Comparison of ENCODE assay signal across 12 mouse cellular contexts in the genomic region with DNA sequence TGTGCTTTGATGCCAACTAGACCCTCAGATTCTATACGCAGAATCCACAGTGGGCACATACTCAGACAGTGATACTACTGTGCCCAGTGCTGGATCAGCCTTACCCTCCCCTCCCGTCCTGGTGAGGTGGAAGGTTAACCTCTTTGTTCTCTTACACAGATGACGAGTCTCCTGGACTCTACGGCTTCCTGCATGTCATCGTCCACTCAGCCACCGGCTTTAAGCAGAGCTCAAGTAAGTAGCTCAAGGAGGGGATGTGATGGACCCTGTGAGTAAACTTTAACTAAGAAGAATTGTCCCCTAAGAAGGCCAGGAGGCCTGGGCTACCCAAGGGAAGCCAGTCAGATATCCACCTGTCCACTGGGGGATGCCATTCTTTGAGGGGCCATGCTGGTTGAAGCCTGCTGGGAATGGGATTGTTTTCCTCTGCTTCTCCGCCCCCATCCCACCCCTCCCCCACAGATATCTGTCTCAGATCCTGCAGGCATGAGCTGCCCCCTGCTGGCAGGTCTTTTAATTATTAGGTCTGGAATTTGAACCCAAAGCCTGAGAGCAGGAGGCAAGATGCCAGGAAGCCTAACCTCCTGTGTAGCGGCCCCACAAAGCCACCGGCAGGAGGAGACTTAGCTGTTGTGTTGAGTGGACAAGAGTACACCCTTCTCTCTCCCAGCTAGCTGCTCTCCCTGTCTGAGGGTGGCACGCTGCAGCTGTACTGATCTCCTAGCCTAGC. TPM values are rescaled to one million over a fixed set of nuclear protein-coding genes. Genes with fewer than 3 reads are reported as not detected.
DNase-seq lines count a peak whose midpoint lies in the region; ATAC-seq and TF ChIP-seq lines count a peak whose summit lies in the region.
"Had no signal": no experiment of that assay in that cellular context is flagged by ENCODE, and none has a peak within 500 bp of the region (broad histone marks: within the 10 kb centered on the region; RNA-seq: fewer than 3 reads in every experiment).

No protein-coding gene starts in this region.

- no peak overlapping the region for H3K27ac ChIP-seq in forebrain, embryonic 13.5 days
- no peak overlapping the region for H3K27ac ChIP-seq in forebrain, embryonic 14.5 days (ENCODE audit: low read depth, low read length)
- H3K27ac ChIP-seq in liver, postnatal 0 days (ENCODE audit: low read depth), result no peak overlapping the region
- H3K27ac ChIP-seq in brown adipose tissue, adult 24 weeks (replicated peaks; ENCODE audit: low read depth, low read length), result peak overlapping the region; percentile 93
- H3K27ac ChIP-seq: liver, embryonic 15.5 days had no signal

- H3K4me3 ChIP-seq in forebrain, embryonic 13.5 days, result no peak overlapping the region
- no peak overlapping the region for H3K4me3 ChIP-seq in forebrain, embryonic 14.5 days (ENCODE audit: low read depth, low read length)
- no peak overlapping the region for H3K4me3 ChIP-seq in liver, postnatal 0 days (ENCODE audit: low read depth, low read length)
- H3K4me3 ChIP-seq in brown adipose tissue, adult 24 weeks (ENCODE audit: insufficient read depth, low read depth, low read length), result no peak overlapping the region
- H3K4me3 ChIP-seq: liver, embryonic 15.5 days; myocyte had no signal

- TF ChIP-seq CTCF in liver, postnatal 0 days (IDR thresholded peaks at IDR 0.05; ENCODE audit: low read depth), result peak; percentile 23; the same call in 1 of the 2 replicates

- no peaks in the 10 kb centered on the region for H3K9me3 ChIP-seq in forebrain, embryonic 13.5 days (replicated peaks)
- no peaks in the 10 kb centered on the region for H3K9me3 ChIP-seq in forebrain, embryonic 14.5 days (replicated peaks; ENCODE audit: control insufficient read depth, low read length)
- H3K9me3 ChIP-seq in liver, postnatal 0 days (ENCODE audit: low read length), result no peaks in the 10 kb centered on the region
- H3K9me3 ChIP-seq: liver, embryonic 15.5 days had no signal

- 76% methylated on average over 10 of the region's 10 CpGs for WGBS in forebrain, embryonic 13.5 days
- WGBS in forebrain, embryonic 14.5 days, result 82% methylated on average over 10 of the region's 10 CpGs
- 77% methylated on average over 10 of the region's 10 CpGs for WGBS in liver, postnatal 0 days (ENCODE audit: insufficient replicate concordance)

- TF ChIP-seq EP300 in liver, postnatal 0 days (IDR thresholded peaks at IDR 0.05; ENCODE audit: low read depth), result no peak

- DNase-seq in forebrain, embryonic 14.5 days (ENCODE audit: low spot score), result no peak
- no peak for DNase-seq in liver, postnatal 0 days
- no peak for DNase-seq in liver
- peak; percentile 15 for DNase-seq in naive thymus-derived CD4-positive, alpha-beta T cell, adult 2 months (ENCODE audit: low read depth)
- no peak for DNase-seq in adrenal gland, adult 18-20 months (ENCODE audit: low spot score in 2 of 2)
- no peak for DNase-seq in spleen, postnatal 4 days (ENCODE audit: low spot score in 2 of 2)
- DNase-seq: cerebellum, adult 8-10 months; retina, postnatal 1 day had no signal

- H3K4me2 ChIP-seq in forebrain, embryonic 13.5 days, result no peak overlapping the region
- H3K4me2 ChIP-seq in forebrain, embryonic 14.5 days (ENCODE audit: low read length), result no peak overlapping the region
- H3K4me2 ChIP-seq in liver, postnatal 0 days (ENCODE audit: low read depth, low read length), result no peak overlapping the region
- H3K4me2 ChIP-seq: liver, embryonic 15.5 days had no signal

- H3K27me3 ChIP-seq in forebrain, embryonic 13.5 days, result no peaks in the 10 kb centered on the region
- H3K27me3 ChIP-seq in forebrain, embryonic 14.5 days (replicated peaks; ENCODE audit: control insufficient read depth, insufficient read depth, low read length), result no peaks in the 10 kb centered on the region
- H3K27me3 ChIP-seq in liver, postnatal 0 days (ENCODE audit: insufficient read depth, low read length), result no peaks in the 10 kb centered on the region
- H3K27me3 ChIP-seq: liver, embryonic 15.5 days had no signal

- H3K4me1 ChIP-seq in forebrain, embryonic 13.5 days, result no peaks in the 10 kb centered on the region
- H3K4me1 ChIP-seq in forebrain, embryonic 14.5 days (ENCODE audit: control insufficient read depth, insufficient read depth, low read length), result no peaks in the 10 kb centered on the region
- no peaks in the 10 kb centered on the region for H3K4me1 ChIP-seq in liver, postnatal 0 days (ENCODE audit: insufficient read depth)
- no peaks in the 10 kb centered on the region; the same call in 1 of the 2 replicates for H3K4me1 ChIP-seq in brown adipose tissue, adult 24 weeks (ENCODE audit: control insufficient read depth, insufficient read depth, insufficient read length, low read length)
- H3K4me1 ChIP-seq: liver, embryonic 15.5 days had no signal

- H3K36me3 ChIP-seq in forebrain, embryonic 13.5 days (ENCODE audit: poor library complexity, severe bottlenecking), result peaks cover 96% of the 10 kb centered on the region
- peaks cover 87% of the 10 kb centered on the region for H3K36me3 ChIP-seq in forebrain, embryonic 14.5 days (ENCODE audit: control insufficient read depth, insufficient read depth, low read length)
- peaks cover 50% of the 10 kb centered on the region for H3K36me3 ChIP-seq in liver, postnatal 0 days (replicated peaks; ENCODE audit: insufficient read depth, low read length)

- no peak overlapping the region for H3K9ac ChIP-seq in forebrain, embryonic 13.5 days
- H3K9ac ChIP-seq in forebrain, embryonic 14.5 days (ENCODE audit: low read length), result no peak overlapping the region
- no peak overlapping the region for H3K9ac ChIP-seq in liver, postnatal 0 days (replicated peaks)
- H3K9ac ChIP-seq: liver, embryonic 15.5 days had no signal

- ATAC-seq in forebrain, embryonic 13.5 days, result peak; percentile 45; the same call in 1 of the 2 replicates
- no peak for ATAC-seq in forebrain, embryonic 14.5 days
- ATAC-seq in liver, postnatal 0 days, result no peak

RNA-seq across cellular contexts. Expression of gene Specc1l, which starts 51.5 kb away (rescaled TPM):
- polyA plus RNA-seq in forebrain, embryonic 13.5 days (2015; fragmentation: Nextera tagmentation; extraction: Ambion mirVana), result 35.4 and 39.6 TPM in 2 replicates
- 24.3 and 29.6 TPM in 2 replicates for polyA plus RNA-seq in forebrain, embryonic 14.5 days (2014; fragmentation: Nextera tagmentation; extraction: Ambion mirVana)
- 3.5 and 4.0 TPM in 2 replicates for polyA plus RNA-seq in liver, postnatal 0 days (2015; fragmentation: Nextera tagmentation; extraction: Ambion mirVana)
- 12.3 and 15.1 TPM in 2 replicates for polyA plus RNA-seq in brown adipose tissue, adult 24 weeks (2012; ENCODE audit: insufficient read depth, insufficient read length, missing spikeins)
- 10 to 100 TPM; 51.8 to 56.0 TPM for total RNA-seq in adrenal gland, adult 18-20 months (2021)
